Mouse (Mus musculus) ES-E14 (cell line): ENCODE results near the gene Mgat4e.

Experiments used
- HCFC1 ChIP-seq: IDR thresholded peaks from 2 replicates; pipeline ENCODE4 v1.6.1; 2012; ENCODE audit warnings: low read length, inconsistent platforms, borderline replicate concordance; ENCODE audit not compliant: insufficient read depth
- MAFK ChIP-seq: IDR thresholded peaks from 2 replicates; pipeline ENCODE4 v1.6.1; 2014; ENCODE audit warnings: mild to moderate bottlenecking, low read depth, low read length, inconsistent platforms; ENCODE audit not compliant: insufficient read depth
- ZC3H11A ChIP-seq: IDR thresholded peaks from 2 replicates; pipeline ENCODE4 v1.6.1; 2012; ENCODE audit warnings: low read depth, mild to moderate bottlenecking, inconsistent platforms, low read length, borderline replicate concordance
- ZNF384 ChIP-seq: IDR thresholded peaks from 2 replicates; pipeline ENCODE4 v1.6.1; 2012; ENCODE audit warnings: low read depth, low read length, inconsistent platforms

- peak; percentile 100 for TF ChIP-seq MAFK
- TF ChIP-seq ZNF384: no peak
- TF ChIP-seq ZC3H11A: no peak
- peak; percentile 27; the same call in 1 of the 2 replicates for TF ChIP-seq HCFC1
Observed at GRCm38 (mm10) chr1:134555240-134555870, 5.9 kb upstream of the Mgat4e start.
